Mouse (Mus musculus) neural tube, embryonic 14.5 days (tissue): Measurements from ENCODE around the gene Creb1. TPM values are rescaled to one million over a fixed set of nuclear protein-coding genes. Genes with fewer than 3 reads are reported as not detected.

Experiments
- ATAC-seq: fragments of 200-750 bp; cut with Nextera tagmentation; 2 replicates; pipeline ENCODE4 v1.8.0; 2017; ENCODE audit warnings: low read depth, mild to moderate bottlenecking, moderate TSS enrichment, moderate library complexity
- H3K27ac ChIP-seq: fragments of 300-500 bp; sonication (generic); 2 replicates; pipeline ENCODE4 v1.5.1; 2014; ENCODE audit warnings: low read depth, mild to moderate bottlenecking, control low read depth, low read length, moderate library complexity, mixed read lengths
- H3K27me3 ChIP-seq: fragments of 300-500 bp; sonication (generic); 2 replicates; pipeline ENCODE4 v1.6.1; 2014; ENCODE audit warnings: low read length; ENCODE audit not compliant: control insufficient read depth, insufficient read depth
- H3K36me3 ChIP-seq: fragments of 300-500 bp; sonication (generic); 2 replicates; pipeline ENCODE4 v1.6.1; 2014; ENCODE audit warnings: low read length, mixed read lengths; ENCODE audit not compliant: control insufficient read depth, insufficient read depth
- H3K4me1 ChIP-seq: fragments of 300-500 bp; sonication (generic); 2 replicates; pipeline ENCODE4 v1.6.1; 2014; ENCODE audit warnings: low read length; ENCODE audit not compliant: control insufficient read depth, insufficient read depth
- H3K4me2 ChIP-seq: fragments of 300-500 bp; sonication (generic); 2 replicates; pipeline ENCODE4 v1.6.1; 2014; ENCODE audit warnings: mild to moderate bottlenecking, low read depth, low read length, control low read depth
- H3K4me3 ChIP-seq: fragments of 300-500 bp; sonication (generic); 2 replicates; pipeline ENCODE4 v1.5.1; 2014; ENCODE audit warnings: low read depth, low read length, control low read depth, mixed read lengths
- H3K9ac ChIP-seq: fragments of 300-500 bp; sonication (generic); replicated peaks from 2 replicates; pipeline ENCODE4 v1.6.1; 2014; ENCODE audit warnings: low read depth, mild to moderate bottlenecking, control low read depth, low read length, mixed read lengths
- H3K9me3 ChIP-seq: fragments of 300-500 bp; sonication (generic); 2 replicates; pipeline ENCODE4 v1.6.1; 2016; ENCODE audit warnings: low read length; ENCODE audit not compliant: control insufficient read depth
- WGBS: fragments of 180-500 bp; shearing (Covaris S2); extraction: QIAGEN DNeasy Blood & Tissue Kit; methylation state at CpG from one replicate; pipeline ENCODE4 v1.1.7; 2014; 5-methylcytosine and 5-hydroxymethylcytosine counted together
- polyA plus RNA-seq: library from polyadenylated mRNA; unstranded; fragments of >200 nt; fragmentation: Nextera tagmentation; extraction: Ambion mirVana; gene quantifications from 2 replicates; pipeline ENCODE4 v1.2.1, GENCODE M21; 2014

Gene Creb1
- polyA plus RNA-seq, 1 experiment from 2014 or later: 50.1 TPM

DNA sequence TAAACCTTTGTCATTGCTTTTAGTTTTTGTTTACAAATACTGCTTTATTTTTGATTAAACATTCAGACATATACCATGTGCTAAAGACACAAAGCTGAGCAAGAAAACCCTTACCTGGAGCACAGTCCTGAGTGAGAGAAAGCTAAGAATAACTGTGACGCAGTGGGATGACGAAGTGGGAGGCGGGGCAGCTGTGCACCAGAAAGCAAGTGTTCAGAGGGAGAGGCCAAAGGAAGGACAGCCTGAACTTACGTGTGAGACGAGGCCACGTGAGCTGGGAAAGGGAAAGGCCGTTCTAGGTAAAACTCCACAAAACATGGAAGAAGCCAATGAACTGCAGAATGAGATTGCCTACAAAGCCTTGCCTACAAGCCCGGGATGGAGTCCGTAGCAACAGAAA is 77.5 kb downstream of the Creb1 start:
- Histone ChIP-seq H3K4me2 (no peak overlapping the region), H3K27ac (no peak overlapping the region), H3K9ac (no peak overlapping the region), H3K9me3 (no peaks in the 10 kb centered on the region), H3K27me3 (no peaks in the 10 kb centered on the region), H3K4me1 (no peaks in the 10 kb centered on the region), H3K36me3 (peaks cover 10% of the 10 kb centered on the region), H3K4me3 (no peak overlapping the region)
- ATAC-seq: no peak
- 90% methylated on average over 9 of the region's 9 CpGs for WGBS

DNA sequence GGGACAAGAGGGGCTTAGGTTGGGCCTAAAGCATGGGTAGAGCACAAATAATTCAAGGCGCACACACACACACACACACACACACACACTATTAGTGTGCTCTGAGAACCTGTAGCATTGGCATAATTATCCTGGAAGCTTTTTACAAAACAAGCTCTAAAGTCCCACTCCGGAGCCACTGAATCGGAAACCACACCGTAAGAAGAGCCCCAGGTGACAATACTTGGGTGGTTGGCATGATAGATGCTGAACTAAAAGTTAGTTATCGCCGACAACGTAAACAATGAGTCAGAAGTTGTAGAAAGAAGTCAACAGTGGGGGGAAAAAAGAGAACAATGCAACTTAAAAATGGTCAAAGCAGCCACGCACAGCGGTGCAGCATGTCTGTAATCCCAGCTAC is 81.9 kb downstream of the Creb1 start:
- Histone ChIP-seq H3K27ac (no peak overlapping the region), H3K9me3 (no peaks in the 10 kb centered on the region), H3K36me3 (0 out of 2 replicates have a peak, but pooled peaks cover 4% of the 10 kb centered on the region), H3K9ac (no peak overlapping the region), H3K27me3 (no peaks in the 10 kb centered on the region), H3K4me3 (no peak overlapping the region), H3K4me2 (no peak overlapping the region), H3K4me1 (peaks cover 13% of the 10 kb centered on the region)
- no peak for ATAC-seq
- WGBS: 89% methylated on average over 9 of the region's 9 CpGs

DNA sequence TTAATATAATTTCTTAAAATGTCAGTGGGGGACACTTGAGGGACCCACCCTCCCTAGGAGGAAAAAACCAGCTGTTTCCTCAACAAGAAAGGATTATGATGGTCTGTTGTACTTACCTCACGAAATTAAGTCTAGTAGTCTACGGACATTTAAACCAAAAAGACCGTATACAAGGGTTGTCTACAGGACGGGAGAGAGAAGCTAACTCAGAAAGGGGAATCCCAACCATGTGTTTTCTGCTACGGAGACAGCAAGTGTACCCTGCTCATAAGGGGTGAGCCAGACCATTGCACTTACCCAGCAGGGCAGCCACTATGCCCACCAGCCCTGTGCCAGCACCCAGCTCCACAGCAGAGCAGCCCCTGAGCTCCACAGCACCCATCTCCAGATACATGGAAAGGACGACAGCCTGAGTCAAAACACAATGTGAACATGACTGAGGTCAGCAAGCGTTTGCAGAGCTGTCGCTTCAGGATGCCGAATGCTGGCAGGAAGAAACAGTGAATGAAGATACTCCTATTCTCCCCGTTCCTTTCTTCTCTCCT is 82.4 kb downstream of the Creb1 start:
- no peak overlapping the region for H3K4me3 ChIP-seq
- H3K4me1 ChIP-seq: peaks cover 13% of the 10 kb centered on the region
- no peaks in the 10 kb centered on the region for H3K27me3 ChIP-seq
- no peak overlapping the region for H3K27ac ChIP-seq
- 0 out of 2 replicates have a peak, but pooled peaks cover under 1% of the 10 kb centered on the region for H3K36me3 ChIP-seq
- H3K9me3 ChIP-seq: no peaks in the 10 kb centered on the region
- WGBS: 84% methylated on average over 10 of the region's 10 CpGs
- H3K9ac ChIP-seq: no peak overlapping the region
- no peak for ATAC-seq
- no peak overlapping the region for H3K4me2 ChIP-seq

DNA sequence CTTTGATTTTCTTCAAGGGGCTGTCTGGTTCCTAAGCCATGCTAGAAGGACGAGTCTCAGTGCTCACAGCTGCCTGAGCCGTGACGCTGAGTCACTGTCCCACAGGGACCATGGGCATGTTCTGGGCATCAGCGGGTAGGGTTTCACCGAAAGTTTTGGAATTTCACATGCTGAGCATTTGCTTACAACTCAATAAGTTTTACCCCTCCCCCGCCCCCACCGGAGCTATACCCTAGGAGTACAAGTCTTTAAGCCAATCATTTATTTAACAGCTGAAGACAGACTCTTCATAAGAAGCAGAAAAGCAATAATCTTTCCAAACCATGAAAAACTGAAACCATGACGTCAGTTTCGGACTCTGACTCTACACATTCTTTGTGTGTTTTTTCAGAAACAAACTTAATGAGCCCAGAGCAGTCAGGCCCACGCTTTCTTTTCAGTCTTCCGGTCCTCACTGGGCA is 83.1 kb downstream of the Creb1 start:
- Histone ChIP-seq H3K36me3 (no peaks in the 10 kb centered on the region), H3K4me2 (peak overlapping the region; percentile 75; the same call in 1 of the 2 replicates), H3K9ac (no peak overlapping the region), H3K27me3 (no peaks in the 10 kb centered on the region), H3K9me3 (no peaks in the 10 kb centered on the region), H3K27ac (no peak overlapping the region), H3K4me1 (peaks cover 13% of the 10 kb centered on the region), H3K4me3 (no peak overlapping the region)
- WGBS: 84% methylated on average over 11 of the region's 11 CpGs
- no peak for ATAC-seq

DNA sequence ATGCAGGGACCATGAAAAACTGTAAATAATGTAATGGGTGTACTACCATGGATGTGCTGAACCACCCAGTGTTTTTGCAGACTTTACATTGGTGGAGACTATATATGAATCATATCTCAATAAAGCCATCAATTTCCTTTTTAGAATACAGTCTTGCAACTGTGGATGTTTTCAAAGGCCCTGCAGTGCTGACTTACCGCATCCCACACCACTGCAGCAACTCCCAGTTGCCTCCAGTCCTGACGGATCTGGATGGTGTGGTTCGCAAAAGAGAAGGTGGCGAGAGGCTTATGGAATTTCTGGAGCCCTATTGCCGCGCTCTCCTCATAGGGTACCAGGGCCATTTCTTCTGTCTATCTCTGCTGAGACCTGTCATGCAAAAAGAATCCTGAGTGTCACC is 83.6 kb downstream of the Creb1 start:
- ATAC-seq: no peak
- Histone ChIP-seq H3K27ac (no peak overlapping the region), H3K36me3 (no peaks in the 10 kb centered on the region), H3K4me2 (peak overlapping the region; percentile 75), H3K4me3 (peak overlapping the region; percentile 73), H3K9me3 (no peaks in the 10 kb centered on the region), H3K9ac (peak overlapping the region; percentile 93), H3K27me3 (no peaks in the 10 kb centered on the region), H3K4me1 (peaks cover 13% of the 10 kb centered on the region)
- 71% methylated on average over 6 of the region's 6 CpGs for WGBS

DNA sequence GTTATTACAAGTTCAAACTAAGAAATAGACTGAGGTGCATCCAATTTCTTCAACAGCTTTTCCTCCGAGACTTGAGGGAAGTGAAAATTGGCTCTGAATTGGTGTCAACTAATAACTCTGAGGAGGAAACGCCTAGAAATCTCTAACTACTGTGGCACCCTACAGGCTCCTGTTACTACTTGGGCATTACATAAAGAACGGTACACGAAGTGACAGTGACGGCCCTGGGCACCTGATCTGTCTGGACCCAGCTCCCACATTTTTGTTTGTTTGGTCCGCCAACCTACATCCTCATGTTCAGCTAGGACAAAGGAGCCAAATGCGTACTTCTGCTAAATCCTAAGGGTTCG is 84.1 kb downstream of the Creb1 start:
- H3K9ac ChIP-seq: peak overlapping the region; percentile 93
- no peaks in the 10 kb centered on the region for H3K9me3 ChIP-seq
- WGBS: 4% methylated on average over 8 of the region's 8 CpGs
- no peaks in the 10 kb centered on the region for H3K36me3 ChIP-seq
- H3K27ac ChIP-seq: peak overlapping the region; percentile 96
- H3K4me3 ChIP-seq: peak overlapping the region; percentile 73
- peaks cover 13% of the 10 kb centered on the region for H3K4me1 ChIP-seq
- peak overlapping the region; percentile 75 for H3K4me2 ChIP-seq
- no peaks in the 10 kb centered on the region for H3K27me3 ChIP-seq
- peak; percentile 32 for ATAC-seq

DNA sequence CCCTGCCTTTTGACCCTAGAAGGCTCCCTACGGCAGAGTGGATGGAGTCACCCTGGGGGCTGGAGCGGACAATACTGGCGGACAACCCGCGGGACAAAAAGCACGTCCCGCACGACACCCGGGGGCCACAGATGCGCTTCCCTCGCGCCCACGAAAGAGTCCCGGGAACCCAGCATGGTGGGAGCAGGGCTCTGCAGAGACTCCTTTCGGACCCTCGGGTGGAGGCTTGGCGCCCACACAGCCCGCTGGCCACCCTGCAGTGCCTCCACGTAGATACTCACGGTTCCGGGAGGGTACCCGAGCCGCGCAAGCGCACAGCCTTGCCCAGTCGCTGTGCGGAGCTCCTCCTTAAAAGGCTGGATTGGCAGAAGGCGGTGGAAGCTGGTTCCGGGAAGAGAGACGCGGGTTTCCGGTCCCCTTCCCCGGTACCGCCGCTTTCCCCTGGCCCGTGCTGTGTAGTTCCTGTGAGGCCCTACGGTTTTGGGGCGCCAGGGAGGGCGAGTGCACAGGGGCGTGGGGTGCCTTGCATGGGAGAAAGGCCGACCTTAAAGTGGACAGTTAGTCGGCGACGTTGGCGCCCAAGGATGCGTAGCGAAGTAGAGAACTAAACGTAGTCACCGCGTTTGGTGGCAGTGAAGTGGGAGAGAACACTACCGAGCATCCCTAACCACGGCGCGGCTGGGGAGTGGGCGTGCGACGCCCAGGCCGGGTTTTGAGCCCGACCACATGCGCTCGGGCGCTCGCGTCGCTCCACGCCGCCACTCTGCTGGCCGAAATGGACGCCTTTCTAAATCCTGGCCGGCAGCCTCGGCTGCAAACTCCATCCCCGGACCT is 84.7 kb downstream of the Creb1 start, which contains the start of gene Mettl21a:
Gene Mettl21a, minus strand, starts transcription at position 362 of the 834 bp plus-strand sequence.
- peak within 1 kb of the TSS; percentile 75 for H3K4me2 ChIP-seq
- ATAC-seq: peak; percentile 97
- no peaks in the 10 kb centered on the region for H3K27me3 ChIP-seq
- under 1% methylated on average over 70 of the region's 72 CpGs for WGBS
- H3K9ac ChIP-seq: peak within 1 kb of the TSS; percentile 93
- peaks cover 13% of the 10 kb centered on the region for H3K4me1 ChIP-seq
- H3K27ac ChIP-seq: peak within 1 kb of the TSS; percentile 96
- no peaks in the 10 kb centered on the region for H3K9me3 ChIP-seq
- H3K36me3 ChIP-seq: no peaks in the 10 kb centered on the region
- peak within 1 kb of the TSS; percentile 73 for H3K4me3 ChIP-seq

DNA sequence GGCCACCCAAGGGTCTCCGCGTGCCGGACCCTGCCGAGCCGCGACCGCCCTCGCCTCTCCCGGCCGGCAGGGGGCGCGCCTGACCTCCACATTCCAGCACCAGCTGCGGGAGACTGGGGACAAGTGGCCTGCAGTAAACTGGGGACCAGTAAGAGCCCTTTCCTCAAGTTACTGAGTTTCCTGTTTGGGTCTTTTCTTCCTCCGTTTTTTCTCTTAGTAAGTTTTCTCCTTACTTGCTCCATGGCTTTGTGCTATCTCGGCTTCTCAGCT is 85.2 kb downstream of the Creb1 start:
- Histone ChIP-seq H3K4me2 (peak overlapping the region; percentile 75), H3K27ac (peak overlapping the region; percentile 96), H3K4me1 (peaks cover 13% of the 10 kb centered on the region), H3K4me3 (peak overlapping the region; percentile 73), H3K36me3 (no peaks in the 10 kb centered on the region), H3K9me3 (no peaks in the 10 kb centered on the region), H3K9ac (peak overlapping the region; percentile 93), H3K27me3 (no peaks in the 10 kb centered on the region)
- WGBS: under 1% methylated on average over 15 of the region's 15 CpGs
- peak; percentile 88 for ATAC-seq

DNA sequence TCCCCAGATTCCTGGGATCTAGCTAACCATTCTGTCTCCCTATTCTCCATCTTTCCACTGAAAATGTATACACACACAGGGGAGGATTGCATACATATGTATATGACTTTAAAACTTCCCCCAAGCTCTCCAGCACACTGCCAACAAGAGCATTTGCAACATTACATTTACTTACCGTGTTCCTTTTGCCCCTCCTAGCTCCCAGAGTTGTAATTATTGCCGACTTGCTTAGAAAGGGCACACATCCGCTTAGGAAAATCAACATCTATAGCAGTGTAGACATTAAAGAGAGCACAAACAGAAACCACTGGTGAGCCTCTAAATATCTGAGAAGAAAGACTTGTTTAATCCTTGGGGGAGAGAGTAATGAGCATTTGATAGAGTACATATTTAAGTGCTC is 85.8 kb downstream of the Creb1 start:
- Histone ChIP-seq H3K27ac (no peak overlapping the region), H3K9me3 (no peaks in the 10 kb centered on the region), H3K27me3 (no peaks in the 10 kb centered on the region), H3K4me2 (peak overlapping the region; percentile 75), H3K36me3 (no peaks in the 10 kb centered on the region), H3K4me1 (peaks cover 13% of the 10 kb centered on the region), H3K4me3 (peak overlapping the region; percentile 73), H3K9ac (peak overlapping the region; percentile 93; the same call in 1 of the 2 replicates)
- 64% methylated on average over 3 of the region's 3 CpGs for WGBS
- ATAC-seq: no peak
